Mouse (Mus musculus) bone marrow macrophage, adult 2 months (primary cell): ENCODE data around the gene Hmgb1.

ENCODE experiments used
- CTCF ChIP-seq: IDR thresholded peaks from 2 replicates; pipeline ENCODE4 v1.5.1; 2012; ENCODE audit warnings: low read depth, mild to moderate bottlenecking, low read length, moderate library complexity
- POLR2A ChIP-seq: IDR thresholded peaks from 2 replicates; pipeline ENCODE4 v1.6.1; 2012; ENCODE audit warnings: mild to moderate bottlenecking, low read depth, low read length, borderline replicate concordance

- TF ChIP-seq CTCF (no peak), POLR2A (no peak)
Observed at GRCm38 (mm10) chr5:149007295-149007646, 177.0 kb downstream of the Hmgb1 start.
